Mouse (Mus musculus) heart, adult 9 months (tissue): ENCODE data around the gene Rgs6.

Source experiments
- DNase-seq, 2 experiments: peaks; one replicate each; pipeline ENCODE4 v3.0.0; 2022; ENCODE audit warnings: low spot score in 2 of 2

Rgs6 gene

GRCm38 (mm10) chr12:82756756-82757155 lies 168.7 kb downstream of the Rgs6 start:
- no peak for DNase-seq

GRCm38 (mm10) chr12:82757367-82757766 lies 169.3 kb downstream of the Rgs6 start:
- DNase-seq = no peak

GRCm38 (mm10) chr12:82762046-82762445 lies 174.0 kb downstream of the Rgs6 start:
- no peak for DNase-seq

- DNase-seq = no peak
Measured at GRCm38 (mm10) chr12:82768726-82769125, 180.6 kb downstream of the Rgs6 start.

- no peak for DNase-seq
Measured at GRCm38 (mm10) chr12:82772215-82772614, 184.1 kb downstream of the Rgs6 start.

- no peak for DNase-seq
Measured at GRCm38 (mm10) chr12:82774576-82774975, 186.5 kb downstream of the Rgs6 start.

GRCm38 (mm10) chr12:82776686-82777085 lies 188.6 kb downstream of the Rgs6 start:
- no peak for DNase-seq

- DNase-seq = no peak
Measured at GRCm38 (mm10) chr12:82780936-82781335, 192.8 kb downstream of the Rgs6 start.

GRCm38 (mm10) chr12:82781414-82781813 lies 193.3 kb downstream of the Rgs6 start:
- DNase-seq = no peak

GRCm38 (mm10) chr12:82792122-82792521 lies 204.0 kb downstream of the Rgs6 start:
- no peak for DNase-seq

- no peak for DNase-seq
Measured at GRCm38 (mm10) chr12:82799892-82800291, 211.8 kb downstream of the Rgs6 start.

- DNase-seq = no peak
Measured at GRCm38 (mm10) chr12:82801736-82802135, 213.6 kb downstream of the Rgs6 start.

GRCm38 (mm10) chr12:82802711-82803110 lies 214.6 kb downstream of the Rgs6 start:
- no peak for DNase-seq

GRCm38 (mm10) chr12:82805167-82805566 lies 217.1 kb downstream of the Rgs6 start:
- DNase-seq = no peak

GRCm38 (mm10) chr12:82810631-82811030 lies 222.5 kb downstream of the Rgs6 start:
- DNase-seq = no peak

GRCm38 (mm10) chr12:82815982-82816381 lies 227.9 kb downstream of the Rgs6 start:
- no peak for DNase-seq

- no peak for DNase-seq
Measured at GRCm38 (mm10) chr12:82819328-82819727, 231.2 kb downstream of the Rgs6 start.

- peak; percentile 29 to 44 for DNase-seq
Measured at GRCm38 (mm10) chr12:82819991-82820390, 231.9 kb downstream of the Rgs6 start.

GRCm38 (mm10) chr12:82822821-82823620 lies 234.9 kb downstream of the Rgs6 start:
- no peak for DNase-seq

GRCm38 (mm10) chr12:82830333-82830732 lies 242.2 kb downstream of the Rgs6 start:
- DNase-seq = no peak

- DNase-seq = no peak
Measured at GRCm38 (mm10) chr12:82838544-82838943, 250.5 kb downstream of the Rgs6 start.

GRCm38 (mm10) chr12:82841566-82841965 lies 253.5 kb downstream of the Rgs6 start:
- DNase-seq = peak; percentile 27 to 40

- DNase-seq = no peak
Measured at GRCm38 (mm10) chr12:82848304-82848872, 260.3 kb downstream of the Rgs6 start.
